Mouse (Mus musculus) liver, adult 2 months (tissue): ENCODE results near the gene Gm17332. TPM values are rescaled to one million over a fixed set of nuclear protein-coding genes. Genes with fewer than 3 reads are reported as not detected.
"Not testable (repeated sequence)": the region's sequence is repeated elsewhere in the genome, so short reads cannot be mapped to it uniquely, and the experiment has no call there.

Source experiments
- DNase-seq: peaks from one replicate; pipeline ENCODE4 v3.0.0-alpha.2; 2011; ENCODE audit warnings: low read depth, low spot score; ENCODE audit errors: extremely low read depth
- H3K27ac ChIP-seq: fragments of 200-500 bp; replicated peaks from 2 replicates; pipeline ENCODE4 v1.5.1; 2012; ENCODE audit warnings: low read depth, mild to moderate bottlenecking, control low read depth, inconsistent platforms, low read length; ENCODE audit not compliant: insufficient read depth
- H3K27me3 ChIP-seq: fragments of 200-500 bp; 2 replicates; pipeline ENCODE4 v1.6.1; 2012; ENCODE audit warnings: mild to moderate bottlenecking, moderate library complexity, low read length, inconsistent platforms; ENCODE audit not compliant: control insufficient read depth, insufficient read depth
- H3K36me3 ChIP-seq: fragments of 200-500 bp; 2 replicates; pipeline ENCODE4 v1.6.1; 2012; ENCODE audit warnings: low read length, inconsistent platforms; ENCODE audit not compliant: control insufficient read depth, insufficient read depth
- H3K4me1 ChIP-seq: fragments of 200-500 bp; 2 replicates; pipeline ENCODE4 v1.6.1; 2011; ENCODE audit warnings: low read length; ENCODE audit not compliant: control insufficient read depth, insufficient read depth
- H3K4me3 ChIP-seq: fragments of 200-500 bp; 2 replicates; pipeline ENCODE4 v1.5.1; 2011; ENCODE audit warnings: low read depth, mild to moderate bottlenecking, control low read depth, low read length, moderate library complexity; ENCODE audit not compliant: insufficient read depth
- H3K79me2 ChIP-seq: fragments of 200-500 bp; 2 replicates; pipeline ENCODE4 v1.6.1; 2012; ENCODE audit warnings: inconsistent platforms, mild to moderate bottlenecking, low read length, moderate library complexity; ENCODE audit not compliant: control insufficient read depth, insufficient read depth
- H3K9ac ChIP-seq: fragments of 200-500 bp; 2 replicates; pipeline ENCODE4 v1.6.1; 2012; ENCODE audit warnings: low read depth, mild to moderate bottlenecking, control low read depth, inconsistent platforms, low read length
- CTCF ChIP-seq: fragments of 200-500 bp; IDR thresholded peaks from 2 replicates; pipeline ENCODE4 v1.5.1; 2011; ENCODE audit warnings: low read depth, low read length, control low read depth
- POLR2A ChIP-seq: fragments of 200-500 bp; IDR thresholded peaks from 2 replicates; pipeline ENCODE4 v1.6.1; 2011; ENCODE audit warnings: low read length, control low read depth; ENCODE audit not compliant: insufficient read depth; ENCODE audit errors: extremely low read depth
- WGBS: fragments of 180-500 bp; shearing (Covaris S2); methylation state at CpG from one replicate; pipeline ENCODE4 v1.1.7; 2018; 5-methylcytosine and 5-hydroxymethylcytosine counted together
- polyA plus RNA-seq: library from polyadenylated mRNA; depleted of rRNA; stranded (reverse); fragments of >200 nt; gene quantifications from 2 replicates; pipeline ENCODE4 v1.2.3, GENCODE M21; 2012
- total RNA-seq: library from RNA; depleted of rRNA; stranded (reverse); fragments of >200 nt; gene quantifications from 2 replicates; pipeline ENCODE4 v1.2.3, GENCODE M21; 2014

The Gm17332 gene
- total and polyA plus RNA-seq, 2 experiments = not detected

DNA sequence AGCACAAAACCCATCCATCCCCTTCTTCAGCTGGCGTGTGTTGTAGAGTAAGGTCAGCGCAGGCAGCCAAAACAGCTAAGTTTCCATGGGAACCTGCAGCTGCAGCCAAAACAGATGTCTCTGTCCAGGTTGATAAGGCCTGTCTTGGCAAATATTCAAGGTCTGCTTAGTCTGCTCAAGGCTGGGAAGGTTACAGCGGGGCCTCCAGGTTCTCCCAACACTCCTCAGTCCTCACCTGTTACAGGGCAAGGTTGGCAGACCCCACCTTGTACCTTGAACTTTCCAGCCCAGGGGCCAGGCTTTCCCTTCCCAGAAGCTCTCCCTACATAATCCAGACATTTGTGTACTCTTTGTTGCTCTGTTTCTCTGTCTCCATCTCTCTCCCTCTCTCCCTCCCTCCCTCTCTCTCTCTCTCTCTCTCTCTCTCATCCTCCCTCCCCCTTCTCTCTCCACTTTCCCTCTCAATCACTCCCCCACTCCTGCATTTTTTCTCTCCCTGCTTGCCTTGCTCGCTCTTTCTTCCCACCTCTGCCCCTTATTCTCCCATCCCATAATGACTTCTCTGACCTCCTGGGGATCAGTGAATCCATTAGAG, 12.1 kb downstream of the Gm17332 start:
- TF ChIP-seq CTCF (no peak), POLR2A (no peak)

DNA sequence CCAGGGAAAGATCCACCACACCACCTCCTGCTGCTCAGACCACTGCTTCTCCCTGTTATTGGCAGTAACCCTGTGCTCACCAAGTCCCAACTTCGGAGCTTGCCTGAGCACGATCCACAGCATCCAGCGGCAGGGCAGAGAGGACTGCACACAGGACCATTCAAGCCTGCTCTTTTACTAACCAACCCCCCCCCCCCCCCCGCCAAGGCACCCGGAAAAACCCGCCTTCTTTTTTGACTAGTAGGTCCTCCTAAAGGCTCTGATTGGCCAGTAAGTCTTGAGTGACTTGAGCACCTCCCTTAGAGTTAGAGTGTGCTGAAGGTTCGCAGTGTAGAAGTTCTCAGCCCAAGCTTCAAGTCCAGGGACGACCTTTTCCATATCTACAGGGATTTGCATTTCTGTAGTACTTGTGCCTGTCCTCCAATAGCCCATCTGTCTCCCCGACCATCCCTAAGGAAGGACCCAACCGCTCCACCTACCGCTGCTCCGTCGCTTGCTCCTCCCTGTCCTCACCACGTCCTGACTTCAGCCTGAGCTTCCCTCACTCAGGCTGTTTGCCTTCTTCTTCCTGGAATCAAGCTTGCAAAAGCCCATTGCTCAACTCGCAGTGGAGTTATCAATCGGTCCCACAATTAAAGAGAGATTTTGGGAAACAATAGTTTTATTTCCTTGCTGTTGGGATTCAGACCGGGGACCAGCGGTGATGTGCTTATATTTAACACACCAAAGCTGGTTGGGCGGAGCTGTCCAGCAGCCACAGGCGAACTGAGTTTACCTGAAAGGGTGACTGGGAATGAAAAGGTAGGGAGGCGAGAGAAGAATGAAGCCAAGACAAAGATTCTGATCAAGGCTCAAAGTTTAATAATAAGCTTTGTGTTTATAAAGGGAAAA, 12.9 kb downstream of the Gm17332 start:
- H3K9ac ChIP-seq = peak overlapping the region; percentile 51; the same call in 1 of the 2 replicates
- peak overlapping the region; percentile 50 for H3K4me3 ChIP-seq
- H3K36me3 ChIP-seq = no peaks in the 10 kb centered on the region
- peaks cover 4% of the 10 kb centered on the region; the same call in 1 of the 2 replicates for H3K4me1 ChIP-seq
- H3K79me2 ChIP-seq = no peaks in the 10 kb centered on the region
- H3K27ac ChIP-seq = peak overlapping the region; percentile 49
- WGBS = 1% methylated on average over 21 of the region's 21 CpGs
- peak; percentile 46 for DNase-seq
- no peaks in the 10 kb centered on the region for H3K27me3 ChIP-seq
- TF ChIP-seq CTCF (no peak), POLR2A (no peak)

More for the DNA sequence above, 12.1 kb downstream of the Gm17332 start:
- Histone ChIP-seq H3K4me1 (peaks cover 4% of the 10 kb centered on the region; the same call in 1 of the 2 replicates), H3K4me3 (no peak overlapping the region), H3K27me3 (no peaks in the 10 kb centered on the region), H3K9ac (no peak overlapping the region), H3K27ac (no peak overlapping the region), H3K79me2 (no peaks in the 10 kb centered on the region), H3K36me3 (no peaks in the 10 kb centered on the region)
- WGBS = 12% methylated on average over 4 of the region's 4 CpGs
- DNase-seq = peak; percentile 77

DNA sequence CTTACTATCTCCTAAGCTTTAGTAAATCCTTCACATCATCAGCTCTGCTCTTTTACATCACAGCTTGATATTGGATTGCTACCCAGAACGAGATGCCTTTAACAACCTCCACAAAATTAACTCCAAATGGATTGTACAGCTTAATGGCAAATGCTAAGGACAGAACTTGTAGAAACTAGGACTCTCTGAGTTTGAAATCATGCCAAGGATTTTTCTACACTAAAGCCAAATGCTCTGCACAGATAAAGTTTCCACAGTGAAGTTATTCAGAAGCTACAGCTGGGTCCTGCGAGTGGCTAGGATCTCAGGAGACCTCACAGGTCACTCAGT, 13.5 kb downstream of the Gm17332 start:
- Histone ChIP-seq H3K4me1 (peaks cover 4% of the 10 kb centered on the region; the same call in 1 of the 2 replicates), H3K9ac (no peak overlapping the region), H3K27me3 (no peaks in the 10 kb centered on the region), H3K4me3 (peak overlapping the region; percentile 48), H3K36me3 (no peaks in the 10 kb centered on the region), H3K79me2 (no peaks in the 10 kb centered on the region), H3K27ac (no peak overlapping the region)
- peak; percentile 15 for DNase-seq
- WGBS = 44% methylated on average over 2 of the region's 2 CpGs
- TF ChIP-seq POLR2A (no peak), CTCF (no peak)

DNA sequence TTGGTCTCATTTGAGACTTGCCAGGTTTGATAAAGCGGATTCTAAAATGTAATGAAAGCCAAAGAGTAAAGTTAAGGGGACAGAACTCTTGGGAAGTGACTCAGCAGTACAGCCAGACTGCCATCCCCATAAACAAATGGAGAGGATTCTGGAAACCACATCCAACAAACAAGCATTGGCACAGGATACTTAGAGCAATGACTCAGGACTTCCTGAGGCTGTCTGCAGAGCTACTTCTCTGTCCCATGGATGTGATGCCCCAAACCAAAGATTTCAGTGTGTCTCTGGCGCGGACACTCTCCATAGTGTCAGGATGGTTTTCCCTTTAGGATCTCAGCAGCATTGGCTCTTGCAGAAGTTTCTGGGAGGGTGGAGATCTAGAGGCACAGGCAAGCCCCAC, 25.2 kb downstream of the Gm17332 start:
- H3K27ac ChIP-seq = no peak overlapping the region
- H3K9ac ChIP-seq = no peak overlapping the region
- H3K4me3 ChIP-seq = no peak overlapping the region
- TF ChIP-seq CTCF (no peak), POLR2A (no peak)
- H3K36me3 ChIP-seq = no peaks in the 10 kb centered on the region
- DNase-seq = no peak
- no peaks in the 10 kb centered on the region for H3K79me2 ChIP-seq
- 85% methylated on average over 3 of the region's 3 CpGs for WGBS
- H3K4me1 ChIP-seq = no peaks in the 10 kb centered on the region
- no peaks in the 10 kb centered on the region for H3K27me3 ChIP-seq

DNA sequence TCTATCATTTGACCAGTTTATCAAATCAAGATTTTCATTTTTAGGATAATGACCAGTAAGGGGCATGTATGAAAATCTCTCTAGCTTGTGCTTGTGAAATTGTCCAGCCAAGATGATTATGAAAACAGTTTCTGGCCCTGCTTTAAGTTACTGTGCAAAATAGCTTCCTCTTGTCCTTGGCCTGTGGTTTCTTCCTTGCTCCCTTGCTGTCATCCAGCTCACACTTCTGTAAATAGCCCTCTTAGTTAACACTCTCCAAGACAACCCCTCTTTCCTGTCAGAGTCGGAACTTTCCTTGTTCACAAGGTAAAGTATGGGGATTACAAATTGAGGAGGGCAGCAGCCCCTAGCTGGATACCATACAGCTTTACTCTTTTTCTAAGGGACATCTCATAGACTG, 43.9 kb downstream of the Gm17332 start:
- 71% methylated on average over 1 of the region's 1 CpGs for WGBS
- not testable (repeated sequence) for H3K79me2 ChIP-seq, H3K27ac ChIP-seq, H3K4me3 ChIP-seq, H3K4me1 ChIP-seq, DNase-seq, H3K27me3 ChIP-seq, H3K9ac ChIP-seq, H3K36me3 ChIP-seq

DNA sequence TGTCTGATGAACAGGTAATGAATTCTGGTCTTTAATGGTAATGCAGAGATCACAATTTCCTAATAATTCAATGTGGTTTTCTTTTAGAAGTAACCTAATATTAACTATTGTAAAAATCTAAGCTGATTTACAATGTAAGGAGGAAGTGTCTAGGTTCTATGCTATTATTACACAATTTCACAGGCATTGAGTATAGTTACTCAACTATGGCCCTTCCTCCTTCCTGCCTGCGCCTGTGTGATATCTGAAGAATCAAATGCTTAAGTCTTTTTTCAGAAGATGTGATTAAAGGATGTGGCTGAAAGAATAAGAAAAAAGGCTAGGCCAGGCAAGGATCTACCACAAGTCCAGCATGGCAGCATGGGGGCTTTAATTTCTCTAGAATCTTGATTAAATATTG, 47.4 kb downstream of the Gm17332 start:
- not testable (repeated sequence) for H3K9ac ChIP-seq, H3K36me3 ChIP-seq, H3K4me3 ChIP-seq, H3K79me2 ChIP-seq, H3K4me1 ChIP-seq, H3K27ac ChIP-seq, H3K27me3 ChIP-seq, DNase-seq
- 82% methylated on average over 1 of the region's 1 CpGs for WGBS

DNA sequence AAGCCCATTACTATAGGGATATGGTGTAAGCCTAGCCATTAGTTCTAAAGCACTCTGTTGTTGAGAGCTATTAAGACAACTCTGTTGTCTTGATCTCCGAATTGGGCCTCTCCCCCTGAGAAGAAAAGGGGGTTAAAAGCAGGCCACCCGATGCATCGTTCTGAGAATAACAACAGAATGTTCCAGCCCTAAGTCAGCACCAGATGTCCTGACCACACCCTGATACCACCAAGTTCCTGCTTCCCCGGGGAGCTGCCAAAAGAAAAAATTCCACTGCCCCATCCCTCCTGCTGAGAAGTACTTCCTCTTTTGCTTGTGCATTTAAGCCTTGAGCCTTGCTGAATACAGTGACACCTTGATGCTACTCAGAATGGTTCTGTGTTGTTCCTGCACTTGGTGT, 48.5 kb downstream of the Gm17332 start:
- H3K36me3 ChIP-seq, H3K4me3 ChIP-seq, H3K9ac ChIP-seq, H3K27me3 ChIP-seq, H3K79me2 ChIP-seq, H3K4me1 ChIP-seq, H3K27ac ChIP-seq, DNase-seq: not testable (repeated sequence)
- 78% methylated on average over 4 of the region's 4 CpGs for WGBS
